Comparison of ENCODE assay signal across 8 mouse cellular contexts in genomic region chr3:58577506-58578050, GRCm38 (mm10). TPM values are rescaled to one million over a fixed set of nuclear protein-coding genes. Genes with fewer than 3 reads are reported as not detected.
DNase-seq lines count a peak whose midpoint lies in the region; ATAC-seq and TF ChIP-seq lines count a peak whose summit lies in the region.

No protein-coding gene starts in this region.

- peak overlapping the region; percentile 98; the same call in 1 of the 2 replicates for H3K4me3 ChIP-seq in liver, adult 2 months (ENCODE audit: insufficient read depth, low read depth, low read length)
- H3K4me3 ChIP-seq in intestine, embryonic 14.5 days (ENCODE audit: low read depth, low read length) = peak overlapping the region; percentile 89
- H3K4me3 ChIP-seq in neural tube, embryonic 15.5 days (replicated peaks) = peak overlapping the region; percentile 91

- no peaks in the 10 kb centered on the region for H3K9me3 ChIP-seq in intestine, embryonic 14.5 days (ENCODE audit: control insufficient read depth, low read length)
- no peaks in the 10 kb centered on the region for H3K9me3 ChIP-seq in neural tube, embryonic 15.5 days (replicated peaks)

- DNase-seq in liver, adult 2 months (ENCODE audit: extremely low read depth, low read depth, low spot score) = peak; percentile 80
- DNase-seq in liver = no peak
- DNase-seq in c-Kit-positive CD71-positive TER-119-positive erythroid progenitor cells, embryonic 14.5 days (ENCODE audit: low spot score) = peak; percentile 41
- no peak for DNase-seq in intestine, embryonic 14.5 days (ENCODE audit: low spot score)
- no peak for DNase-seq in spleen, postnatal 14 days (ENCODE audit: low spot score in 2 of 2)
- no peak for DNase-seq in layer of hippocampus, adult 9-10 months (ENCODE audit: low spot score)
- no peak for DNase-seq in urinary bladder, postnatal 10 days (ENCODE audit: low spot score)

- no peak overlapping the region for H3K9ac ChIP-seq in liver, adult 2 months (ENCODE audit: low read depth, low read length)
- H3K9ac ChIP-seq in intestine, embryonic 14.5 days (ENCODE audit: low read length) = peak overlapping the region; percentile 99
- peak overlapping the region; percentile 100; the same call in 1 of the 2 replicates for H3K9ac ChIP-seq in neural tube, embryonic 15.5 days (replicated peaks)

- peaks cover 2% of the 10 kb centered on the region; the same call in 1 of the 2 replicates for H3K36me3 ChIP-seq in liver, adult 2 months (ENCODE audit: control insufficient read depth, insufficient read depth, low read length)
- peaks cover 5% of the 10 kb centered on the region; the same call in 1 of the 2 replicates for H3K36me3 ChIP-seq in intestine, embryonic 14.5 days (ENCODE audit: control insufficient read depth, insufficient read depth, low read length)
- peaks cover 3% of the 10 kb centered on the region; the same call in 1 of the 2 replicates for H3K36me3 ChIP-seq in neural tube, embryonic 15.5 days

- peaks cover 17% of the 10 kb centered on the region for H3K79me2 ChIP-seq in liver, adult 2 months (ENCODE audit: control insufficient read depth, insufficient read depth, low read length)

- TF ChIP-seq POLR2A in liver, adult 2 months (IDR thresholded peaks at IDR 0.05; ENCODE audit: extremely low read depth, insufficient read depth, low read length) = no peak

- H3K27me3 ChIP-seq in liver, adult 2 months (ENCODE audit: control insufficient read depth, insufficient read depth, low read length) = no peaks in the 10 kb centered on the region
- H3K27me3 ChIP-seq in intestine, embryonic 14.5 days (replicated peaks; ENCODE audit: control insufficient read depth, insufficient read depth, low read length) = no peaks in the 10 kb centered on the region
- no peaks in the 10 kb centered on the region for H3K27me3 ChIP-seq in neural tube, embryonic 15.5 days (replicated peaks)

- H3K27ac ChIP-seq in liver, adult 2 months (replicated peaks; ENCODE audit: insufficient read depth, low read depth, low read length) = no peak overlapping the region
- peak overlapping the region; percentile 100; the same call in 1 of the 2 replicates for H3K27ac ChIP-seq in intestine, embryonic 14.5 days (ENCODE audit: low read depth)
- peak overlapping the region; percentile 99; the same call in 1 of the 2 replicates for H3K27ac ChIP-seq in neural tube, embryonic 15.5 days (replicated peaks)

- peaks cover 20% of the 10 kb centered on the region for H3K4me1 ChIP-seq in liver, adult 2 months (ENCODE audit: control insufficient read depth, insufficient read depth, low read length)
- peaks cover 13% of the 10 kb centered on the region; the same call in 1 of the 2 replicates for H3K4me1 ChIP-seq in intestine, embryonic 14.5 days (replicated peaks; ENCODE audit: control insufficient read depth, insufficient read depth, low read length)
- H3K4me1 ChIP-seq in neural tube, embryonic 15.5 days = peaks cover 31% of the 10 kb centered on the region

- H3K4me2 ChIP-seq in intestine, embryonic 14.5 days (ENCODE audit: low read length) = peak overlapping the region; percentile 87
- peak overlapping the region; percentile 58 for H3K4me2 ChIP-seq in neural tube, embryonic 15.5 days

- ATAC-seq in intestine, embryonic 14.5 days (replicated peaks; ENCODE audit: low FRiP score, low TSS enrichment, low read depth) = no peak
- no peak for ATAC-seq in neural tube, embryonic 15.5 days (ENCODE audit: low FRiP score)

- WGBS in liver, adult 2 months = 5% methylated on average over 8 of the region's 8 CpGs
- WGBS in intestine, embryonic 14.5 days = 10% methylated on average over 8 of the region's 8 CpGs
- 18% methylated on average over 8 of the region's 8 CpGs for WGBS in neural tube, embryonic 15.5 days

- TF ChIP-seq CTCF in liver, adult 2 months (IDR thresholded peaks at IDR 0.05; ENCODE audit: low read depth, low read length) = no peak

RNA-seq across cellular contexts. Expression of gene Selenot, which starts 1.1 kb away (rescaled TPM):
- total RNA-seq in liver, adult 2 months (2014; rRNA removed) = 145 and 147 TPM in 2 replicates
- polyA plus RNA-seq in liver, adult 2 months (2012; rRNA removed) = 41.5 and 46.8 TPM in 2 replicates
- polyA plus RNA-seq in intestine, embryonic 14.5 days (2014; fragmentation: Nextera tagmentation; extraction: Ambion mirVana) = 23.0 and 23.9 TPM in 2 replicates
- 25.5 and 27.2 TPM in 2 replicates for polyA plus RNA-seq in neural tube, embryonic 15.5 days (2015; fragmentation: Nextera tagmentation; extraction: Ambion mirVana)

RNA-seq across cellular contexts. Expression of gene Serp1, which starts 51.9 kb away (rescaled TPM):
- total RNA-seq in liver, adult 2 months (2014; rRNA removed) = 165 and 177 TPM in 2 replicates
- 45.5 and 54.5 TPM in 2 replicates for polyA plus RNA-seq in liver, adult 2 months (2012; rRNA removed)
- 127 and 141 TPM in 2 replicates for polyA plus RNA-seq in intestine, embryonic 14.5 days (2014; fragmentation: Nextera tagmentation; extraction: Ambion mirVana)
- polyA plus RNA-seq in neural tube, embryonic 15.5 days (2015; fragmentation: Nextera tagmentation; extraction: Ambion mirVana) = 57.8 and 77.5 TPM in 2 replicates

RNA-seq across cellular contexts. Expression of gene Eif2a, which starts 52.0 kb away (rescaled TPM):
- 52.5 and 66.7 TPM in 2 replicates for total RNA-seq in liver, adult 2 months (2014; rRNA removed)
- 5.4 and 5.7 TPM in 2 replicates for polyA plus RNA-seq in liver, adult 2 months (2012; rRNA removed)
- 53.8 and 59.1 TPM in 2 replicates for polyA plus RNA-seq in intestine, embryonic 14.5 days (2014; fragmentation: Nextera tagmentation; extraction: Ambion mirVana)
- polyA plus RNA-seq in neural tube, embryonic 15.5 days (2015; fragmentation: Nextera tagmentation; extraction: Ambion mirVana) = 34.3 and 41.8 TPM in 2 replicates

RNA-seq across cellular contexts. Expression of gene Erich6, which starts 59.4 kb away (rescaled TPM):
- not detected in 2 replicates for total RNA-seq in liver, adult 2 months (2014; rRNA removed)
- not detected in 2 replicates for polyA plus RNA-seq in liver, adult 2 months (2012; rRNA removed)
- 0.11 TPM in 1 of 2 replicates, not detected in the other for polyA plus RNA-seq in intestine, embryonic 14.5 days (2014; fragmentation: Nextera tagmentation; extraction: Ambion mirVana)
- 0.18 TPM in 1 of 2 replicates, not detected in the other for polyA plus RNA-seq in neural tube, embryonic 15.5 days (2015; fragmentation: Nextera tagmentation; extraction: Ambion mirVana)

Comparison
In these comparisons a context has a peak if more than half of its experiments do, and no peak if none do; other contexts are left out.
1. DNase-seq: peak in liver, adult 2 months (single experiment) and c-Kit-positive CD71-positive TER-119-positive erythroid progenitor cells, embryonic 14.5 days (single experiment); none in liver (single experiment), intestine, embryonic 14.5 days (single experiment), spleen, postnatal 14 days (0 of 2), layer of hippocampus, adult 9-10 months (single experiment) and urinary bladder, postnatal 10 days (single experiment).
2. Peak in every context shown above with its lines, with median percentiles within 50 percentile points of each other: H3K4me3 ChIP-seq.